Mouse (Mus musculus): ENCODE data around the gene Capza3. TPM values are rescaled to one million over a fixed set of nuclear protein-coding genes. Genes with fewer than 3 reads are reported as not detected.

Gene Capza3
- polyA plus RNA-seq (2014; fragmentation: Illumina TruSeq; extraction: RNeasy Lipid Tissue Mini Kit (QIAGEN cat#74804); ENCODE audit: low replicate concordance), result not detected

GRCm38 (mm10) chr6:140040952-140041351, at the start of gene Capza3:
Gene Capza3 (plus strand): TSS chr6:140041252.

GRCm38 (mm10) chr6:140041357-140041756, 305 bp downstream of the Capza3 start, which contains the start of gene Plcz1:
Gene Plcz1 (minus strand): TSS chr6:140041457.

Other genes starting within 250 kb of the Capza3 start
- gene Plcz1, start 205 bp downstream of the Capza3 start, polyA plus RNA-seq (2014; fragmentation: Illumina TruSeq; extraction: RNeasy Lipid Tissue Mini Kit (QIAGEN cat#74804); ENCODE audit: low replicate concordance), result not detected

All from small intestine, adult 10 weeks (tissue).